Mouse (Mus musculus): ENCODE measurements around the gene Cdk6. TPM values are rescaled to one million over a fixed set of nuclear protein-coding genes. Genes with fewer than 3 reads are reported as not detected.
"Not testable (repeated sequence)": the region's sequence is repeated elsewhere in the genome, so short reads cannot be mapped to it uniquely, and the experiment has no call there.

The Cdk6 gene
- polyA plus RNA-seq, 1 experiment from 2014 or later: 16.6 TPM

- Histone ChIP-seq H3K9me3 (ENCODE audit: control insufficient read depth, low read length) (no peaks in the 10 kb centered on the region), H3K27me3 (ENCODE audit: control insufficient read depth, insufficient read depth, low read length) (no peaks in the 10 kb centered on the region), H3K36me3 (ENCODE audit: control insufficient read depth, insufficient read depth, low read length) (no peaks in the 10 kb centered on the region), H3K9ac (ENCODE audit: low read length) (peak overlapping the region; percentile 79), H3K27ac (replicated peaks) (peak overlapping the region; percentile 89), H3K4me2 (replicated peaks; ENCODE audit: low read depth) (peak overlapping the region; percentile 99), H3K4me1 (replicated peaks; ENCODE audit: control insufficient read depth, insufficient read depth) (no peaks in the 10 kb centered on the region), H3K4me3 (ENCODE audit: low read depth, low read length) (peak overlapping the region; percentile 75)
- ATAC-seq (ENCODE audit: low FRiP score, low TSS enrichment) (peak; percentile 33), DNase-seq (ENCODE audit: low spot score) (peak; percentile 68)
- WGBS: under 1% methylated on average over 45 of the region's 46 CpGs
- no peak for TF ChIP-seq EP300 (optimal IDR thresholded peaks at IDR 0.05)
- TF ChIP-seq CTCF (IDR thresholded peaks at IDR 0.05; ENCODE audit: low read depth): peak; percentile 40; the same call in 1 of the 2 replicates
These were observed 1.7 kb downstream of the Cdk6 start for GRCm38 (mm10) chr5:3342771-3343565.

- WGBS: under 1% methylated on average over 35 of the region's 37 CpGs
- ATAC-seq (ENCODE audit: low FRiP score, low TSS enrichment) (peak; percentile 62), DNase-seq (ENCODE audit: low spot score) (peak; percentile 70)
- no peak for TF ChIP-seq EP300 (optimal IDR thresholded peaks at IDR 0.05)
- TF ChIP-seq CTCF (IDR thresholded peaks at IDR 0.05; ENCODE audit: low read depth): peak; percentile 55
- Histone ChIP-seq H3K27ac (replicated peaks) (peak overlapping the region; percentile 89), H3K4me3 (ENCODE audit: low read depth, low read length) (peak overlapping the region; percentile 75), H3K9me3 (ENCODE audit: control insufficient read depth, low read length) (no peaks in the 10 kb centered on the region), H3K27me3 (ENCODE audit: control insufficient read depth, insufficient read depth, low read length) (no peaks in the 10 kb centered on the region), H3K4me1 (replicated peaks; ENCODE audit: control insufficient read depth, insufficient read depth) (no peaks in the 10 kb centered on the region), H3K9ac (ENCODE audit: low read length) (peak overlapping the region; percentile 79), H3K4me2 (replicated peaks; ENCODE audit: low read depth) (peak overlapping the region; percentile 99), H3K36me3 (ENCODE audit: control insufficient read depth, insufficient read depth, low read length) (no peaks in the 10 kb centered on the region)
These were observed 2.3 kb downstream of the Cdk6 start for GRCm38 (mm10) chr5:3343566-3344080.

GRCm38 (mm10) chr5:3344081-3344631, 2.9 kb downstream of the Cdk6 start:
- Histone ChIP-seq H3K4me1 (replicated peaks; ENCODE audit: control insufficient read depth, insufficient read depth) (no peaks in the 10 kb centered on the region), H3K36me3 (ENCODE audit: control insufficient read depth, insufficient read depth, low read length) (no peaks in the 10 kb centered on the region), H3K27ac (replicated peaks) (peak overlapping the region; percentile 89), H3K27me3 (ENCODE audit: control insufficient read depth, insufficient read depth, low read length) (no peaks in the 10 kb centered on the region), H3K9me3 (ENCODE audit: control insufficient read depth, low read length) (no peaks in the 10 kb centered on the region), H3K4me2 (replicated peaks; ENCODE audit: low read depth) (peak overlapping the region; percentile 99), H3K4me3 (ENCODE audit: low read depth, low read length) (peak overlapping the region; percentile 75), H3K9ac (ENCODE audit: low read length) (peak overlapping the region; percentile 79)
- TF ChIP-seq EP300 (optimal IDR thresholded peaks at IDR 0.05): no peak
- TF ChIP-seq CTCF (IDR thresholded peaks at IDR 0.05; ENCODE audit: low read depth): peak; percentile 89
- under 1% methylated on average over 56 of the region's 58 CpGs for WGBS
- DNase-seq (ENCODE audit: low spot score) (peak; percentile 90), ATAC-seq (ENCODE audit: low FRiP score, low TSS enrichment) (peak; percentile 86)

- not testable (repeated sequence) for H3K9ac ChIP-seq (ENCODE audit: low read length); H3K36me3 ChIP-seq (ENCODE audit: control insufficient read depth, insufficient read depth, low read length); DNase-seq (ENCODE audit: low spot score); H3K27me3 ChIP-seq (ENCODE audit: control insufficient read depth, insufficient read depth, low read length); H3K4me2 ChIP-seq (replicated peaks; ENCODE audit: low read depth); ATAC-seq (ENCODE audit: low FRiP score, low TSS enrichment); H3K4me3 ChIP-seq (ENCODE audit: low read depth, low read length); H3K27ac ChIP-seq (replicated peaks); H3K9me3 ChIP-seq (ENCODE audit: control insufficient read depth, low read length); H3K4me1 ChIP-seq (replicated peaks; ENCODE audit: control insufficient read depth, insufficient read depth)
- WGBS: 20% methylated on average over 4 of the region's 4 CpGs
These were observed 4.3 kb downstream of the Cdk6 start for GRCm38 (mm10) chr5:3345540-3345939.

GRCm38 (mm10) chr5:3349393-3349792, 8.1 kb downstream of the Cdk6 start:
- WGBS: 47% methylated on average over 4 of the region's 4 CpGs
- not testable (repeated sequence) for H3K9ac ChIP-seq (ENCODE audit: low read length); H3K36me3 ChIP-seq (ENCODE audit: control insufficient read depth, insufficient read depth, low read length); H3K27me3 ChIP-seq (ENCODE audit: control insufficient read depth, insufficient read depth, low read length); H3K4me3 ChIP-seq (ENCODE audit: low read depth, low read length); H3K4me2 ChIP-seq (replicated peaks; ENCODE audit: low read depth); DNase-seq (ENCODE audit: low spot score); ATAC-seq (ENCODE audit: low FRiP score, low TSS enrichment); H3K9me3 ChIP-seq (ENCODE audit: control insufficient read depth, low read length); H3K27ac ChIP-seq (replicated peaks); H3K4me1 ChIP-seq (replicated peaks; ENCODE audit: control insufficient read depth, insufficient read depth)

- not testable (repeated sequence) for DNase-seq (ENCODE audit: low spot score); H3K4me1 ChIP-seq (replicated peaks; ENCODE audit: control insufficient read depth, insufficient read depth); H3K4me2 ChIP-seq (replicated peaks; ENCODE audit: low read depth); H3K27me3 ChIP-seq (ENCODE audit: control insufficient read depth, insufficient read depth, low read length); H3K27ac ChIP-seq (replicated peaks); ATAC-seq (ENCODE audit: low FRiP score, low TSS enrichment); H3K4me3 ChIP-seq (ENCODE audit: low read depth, low read length); H3K36me3 ChIP-seq (ENCODE audit: control insufficient read depth, insufficient read depth, low read length); H3K9me3 ChIP-seq (ENCODE audit: control insufficient read depth, low read length); H3K9ac ChIP-seq (ENCODE audit: low read length)
- WGBS: 74% methylated on average over 4 of the region's 4 CpGs
These were observed 10.6 kb downstream of the Cdk6 start for GRCm38 (mm10) chr5:3351836-3352235.
